In the genomic region with DNA sequence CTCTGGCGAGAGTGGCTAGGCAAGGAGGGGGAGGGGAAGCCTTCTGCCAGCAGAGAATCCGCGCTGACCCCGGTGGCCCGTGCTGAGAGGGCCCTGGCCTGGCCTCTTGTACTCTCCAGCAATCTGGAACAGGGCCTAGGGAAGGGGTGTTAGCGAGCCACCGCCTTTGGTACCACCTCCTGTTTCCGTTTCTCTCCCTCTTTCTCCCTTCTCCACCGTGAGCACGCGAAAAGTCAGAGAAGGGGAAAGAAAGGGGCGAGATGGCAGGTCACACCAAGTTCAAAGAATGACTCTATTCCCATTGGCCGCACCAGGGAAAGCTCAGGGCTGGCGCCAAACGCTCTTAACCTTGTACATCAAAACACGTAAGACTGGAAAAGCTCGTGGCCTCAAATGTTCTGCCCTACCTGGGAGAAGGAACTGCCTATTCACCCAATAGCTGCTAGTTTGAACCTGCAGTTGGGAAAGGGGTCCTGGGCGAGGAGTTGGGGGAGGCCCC, we compare ENCODE assay signal across 9 mouse cellular contexts. TPM values are rescaled to one million over a fixed set of nuclear protein-coding genes. Genes with fewer than 3 reads are reported as not detected.
DNase-seq lines count a peak whose midpoint lies in the region; ATAC-seq and TF ChIP-seq lines count a peak whose summit lies in the region.
"Had no signal": no experiment of that assay in that cellular context is flagged by ENCODE, and none has a peak within 500 bp of the region (broad histone marks: within the 10 kb centered on the region; RNA-seq: fewer than 3 reads in every experiment).

No protein-coding gene starts in this region.

- no peak overlapping the region for H3K4me3 ChIP-seq in kidney, adult 2 months (ENCODE audit: insufficient read depth, low read depth, low read length)
- H3K4me3 ChIP-seq in embryonic facial prominence, embryonic 15.5 days (replicated peaks), result peak overlapping the region; percentile 64
- no peak overlapping the region for H3K4me3 ChIP-seq in liver, postnatal 0 days (ENCODE audit: low read depth, low read length)
- no peak overlapping the region for H3K4me3 ChIP-seq in hindbrain, postnatal 0 days (ENCODE audit: low read length)

- peak overlapping the region; percentile 78 for H3K4me2 ChIP-seq in embryonic facial prominence, embryonic 15.5 days (replicated peaks)
- H3K4me2 ChIP-seq in liver, postnatal 0 days (ENCODE audit: low read depth, low read length), result peak overlapping the region; percentile 71
- H3K4me2 ChIP-seq in hindbrain, postnatal 0 days (ENCODE audit: low read depth, low read length), result no peak overlapping the region

- no peaks in the 10 kb centered on the region for H3K4me1 ChIP-seq in kidney, adult 2 months (ENCODE audit: control insufficient read depth, insufficient read depth, low read length)
- peaks cover 32% of the 10 kb centered on the region for H3K4me1 ChIP-seq in embryonic facial prominence, embryonic 15.5 days
- peaks cover 13% of the 10 kb centered on the region for H3K4me1 ChIP-seq in liver, postnatal 0 days (ENCODE audit: insufficient read depth)
- H3K4me1 ChIP-seq in hindbrain, postnatal 0 days (ENCODE audit: insufficient read depth, low read length), result no peaks in the 10 kb centered on the region

- no peak for TF ChIP-seq CTCF in kidney, adult 2 months (conservative IDR thresholded peaks at IDR 0.05; ENCODE audit: insufficient read depth, insufficient read length, low read depth, low read length)
- TF ChIP-seq CTCF in liver, postnatal 0 days (IDR thresholded peaks at IDR 0.05; ENCODE audit: low read depth), result no peak
- TF ChIP-seq CTCF in hindbrain, postnatal 0 days (IDR thresholded peaks at IDR 0.05; ENCODE audit: low read depth), result no peak

- peaks cover 3% of the 10 kb centered on the region; the same call in 1 of the 2 replicates for H3K27me3 ChIP-seq in kidney, adult 2 months (replicated peaks; ENCODE audit: control insufficient read depth, insufficient read depth, low read length)
- peaks cover 43% of the 10 kb centered on the region for H3K27me3 ChIP-seq in embryonic facial prominence, embryonic 15.5 days
- H3K27me3 ChIP-seq in liver, postnatal 0 days (ENCODE audit: insufficient read depth, low read length), result peaks cover 85% of the 10 kb centered on the region
- peaks cover 90% of the 10 kb centered on the region for H3K27me3 ChIP-seq in hindbrain, postnatal 0 days (ENCODE audit: insufficient read depth, low read length)

- ATAC-seq in embryonic facial prominence, embryonic 15.5 days (ENCODE audit: insufficient number of reproducible peaks, low FRiP score, low TSS enrichment, low read depth), result no peak
- no peak for ATAC-seq in liver, postnatal 0 days
- no peak for ATAC-seq in hindbrain, postnatal 0 days
- ATAC-seq: Patski had no signal

- no peaks in the 10 kb centered on the region for H3K36me3 ChIP-seq in kidney, adult 2 months (ENCODE audit: control insufficient read depth, insufficient read depth, low read length)
- no peaks in the 10 kb centered on the region for H3K36me3 ChIP-seq in embryonic facial prominence, embryonic 15.5 days
- no peaks in the 10 kb centered on the region for H3K36me3 ChIP-seq in liver, postnatal 0 days (replicated peaks; ENCODE audit: insufficient read depth, low read length)
- H3K36me3 ChIP-seq in hindbrain, postnatal 0 days (ENCODE audit: insufficient read depth, low read length), result no peaks in the 10 kb centered on the region

- no peak for TF ChIP-seq EP300 in liver, postnatal 0 days (IDR thresholded peaks at IDR 0.05; ENCODE audit: low read depth)

- DNase-seq in kidney, adult 2 months, result no peak
- DNase-seq in kidney, adult 9 months, result no peak
- DNase-seq in adrenal gland, adult 2 months, result peak; percentile 80
- DNase-seq in liver, postnatal 0 days, result no peak
- no peak for DNase-seq in ovary, postnatal 14 days (ENCODE audit: low spot score)
- DNase-seq in gastrocnemius, postnatal 25 days, result no peak
- DNase-seq in hindbrain, postnatal 0 days (ENCODE audit: low spot score), result no peak

- H3K27ac ChIP-seq in kidney, adult 2 months (ENCODE audit: insufficient read depth, low read depth, low read length), result 0 out of 2 replicates have a peak overlapping the region, but pooled peaks have one; percentile 66
- peak overlapping the region; percentile 99 for H3K27ac ChIP-seq in embryonic facial prominence, embryonic 15.5 days (replicated peaks)
- H3K27ac ChIP-seq in liver, postnatal 0 days (ENCODE audit: low read depth), result no peak overlapping the region
- H3K27ac ChIP-seq in hindbrain, postnatal 0 days, result no peak overlapping the region

- WGBS in kidney, adult 2 months, result 32% methylated on average over 18 of the region's 18 CpGs
- whole genome bisulfite sequencing in embryonic facial prominence, embryonic 15.5 days, result 17% methylated on average over 16 of the region's 18 CpGs
- 6% methylated on average over 18 of the region's 18 CpGs for WGBS in liver, postnatal 0 days (ENCODE audit: insufficient replicate concordance)
- 5% methylated on average over 18 of the region's 18 CpGs for WGBS in hindbrain, postnatal 0 days

- H3K9ac ChIP-seq in embryonic facial prominence, embryonic 15.5 days, result peak overlapping the region; percentile 21; the same call in 1 of the 2 replicates
- no peak overlapping the region for H3K9ac ChIP-seq in liver, postnatal 0 days (replicated peaks)
- H3K9ac ChIP-seq in hindbrain, postnatal 0 days (replicated peaks; ENCODE audit: low read length), result no peak overlapping the region

- no peak for TF ChIP-seq POLR2A in kidney, adult 2 months (IDR thresholded peaks at IDR 0.05; ENCODE audit: low read depth, low read length)

- no peaks in the 10 kb centered on the region for H3K9me3 ChIP-seq in embryonic facial prominence, embryonic 15.5 days (replicated peaks)
- H3K9me3 ChIP-seq in liver, postnatal 0 days (ENCODE audit: low read length), result no peaks in the 10 kb centered on the region
- H3K9me3 ChIP-seq in hindbrain, postnatal 0 days (ENCODE audit: low read length), result no peaks in the 10 kb centered on the region

RNA-seq across cellular contexts. Expression of a gene that starts 1.5 kb away (rescaled TPM):
- polyA plus RNA-seq in kidney, adult 2 months (2012; rRNA removed), result 6.9 and 12.2 TPM in 2 replicates
- 100 to 1,000 TPM; 285 to 315 TPM for total RNA-seq in adrenal gland, adult 2 months (2021)
- polyA plus RNA-seq in adrenal gland, adult 2 months (2012; rRNA removed), result 854 and 965 TPM in 2 replicates
- polyA plus RNA-seq in embryonic facial prominence, embryonic 15.5 days (2015; fragmentation: Nextera tagmentation; extraction: Ambion mirVana), result 38.8 and 42.1 TPM in 2 replicates
- polyA plus RNA-seq in liver, postnatal 0 days (2015; fragmentation: Nextera tagmentation; extraction: Ambion mirVana), result 2.8 and 4.2 TPM in 2 replicates
- 1 to 10 TPM; 2.6 to 4.3 TPM for total RNA-seq in gastrocnemius, postnatal 25 days (2021)
- total RNA-seq in hindbrain, postnatal 0 days (2014; rRNA removed), result 1.3 and 6.7 TPM in 2 replicates
- polyA plus RNA-seq in hindbrain, postnatal 0 days (2015; fragmentation: Nextera tagmentation; extraction: Ambion mirVana), result 2.4 and 2.9 TPM in 2 replicates
- polyA plus RNA-seq: Patski had no signal

Comparison
In these comparisons a context has a peak if more than half of its experiments do, and no peak if none do; other contexts are left out.
1. H3K27ac ChIP-seq: peak in kidney, adult 2 months (single experiment) and embryonic facial prominence, embryonic 15.5 days (single experiment); none in liver, postnatal 0 days (single experiment) and hindbrain, postnatal 0 days (single experiment).
2. RNA of a gene that starts 1.5 kb away (polyA plus RNA-seq): 854 to 965 TPM in adrenal gland, adult 2 months; 38.8 to 42.1 TPM in embryonic facial prominence, embryonic 15.5 days, 6.9 to 12.2 TPM in kidney, adult 2 months, 2.4 to 2.9 TPM in hindbrain, postnatal 0 days and 2.8 to 4.2 TPM in liver, postnatal 0 days; every median in the first group is over 10 times any median in the second.